Comparison of ENCODE assay signal across 13 mouse cellular contexts in genomic region chr7:143808909-143809308, GRCm38 (mm10). TPM values are rescaled to one million over a fixed set of nuclear protein-coding genes. Genes with fewer than 3 reads are reported as not detected.
DNase-seq lines count a peak whose midpoint lies in the region; ATAC-seq and TF ChIP-seq lines count a peak whose summit lies in the region.
"Had no signal": no experiment of that assay in that cellular context is flagged by ENCODE, and none has a peak within 500 bp of the region (broad histone marks: within the 10 kb centered on the region; RNA-seq: fewer than 3 reads in every experiment).

No protein-coding gene starts in this region.

- peak; percentile 45 for TF ChIP-seq CTCF in left cerebral cortex, adult 2 months (IDR thresholded peaks at IDR 0.05)

- no peak overlapping the region for H3K27ac ChIP-seq in left cerebral cortex, adult 2 months
- H3K27ac ChIP-seq: lung, embryonic 15.5 days; neural tube, embryonic 13.5 days had no signal

- peaks cover 12% of the 10 kb centered on the region for H3K36me3 ChIP-seq in splenic B cell, adult 2 months (ENCODE audit: control insufficient read depth, insufficient read depth, low read length, poor library complexity, severe bottlenecking)

- intact Hi-C loops in left cerebral cortex, adult 2 months (cut with DNase I): no loop called here

- H3K4me3 ChIP-seq in left cerebral cortex, adult 2 months: no peak overlapping the region
- H3K4me3 ChIP-seq: lung, embryonic 15.5 days; neural tube, embryonic 13.5 days had no signal

- no peaks in the 10 kb centered on the region for H3K27me3 ChIP-seq in splenic B cell, adult 2 months (ENCODE audit: control insufficient read depth, insufficient read depth, low read length, poor library complexity, severe bottlenecking)
- H3K27me3 ChIP-seq: lung, embryonic 15.5 days; neural tube, embryonic 13.5 days had no signal

- no peak for ATAC-seq in CD4-positive, CD25-positive, alpha-beta regulatory T cell, adult 4 months
- peak; percentile 67 for ATAC-seq in common myeloid progenitor, adult 5-6 weeks (replicated peaks; ENCODE audit: low read depth, poor library complexity, severe bottlenecking)

- peak; percentile 40 for DNase-seq in CD4-positive, CD25-positive, alpha-beta regulatory T cell, adult 2 months (ENCODE audit: low read depth, low spot score)
- DNase-seq in left cerebral cortex, adult 2 months (ENCODE audit: extremely low spot score in 1 of 2, low spot score in 2 of 2): no peak
- DNase-seq in left cerebral cortex, adult 8-10 months (ENCODE audit: low spot score in 2 of 2): no peak
- DNase-seq in splenic B cell, adult 2 months (ENCODE audit: low read depth, low spot score): peak; percentile 50
- DNase-seq in right cerebral cortex, adult 2 months (ENCODE audit: low spot score in 2 of 2): no peak
- no peak for DNase-seq in right cerebral cortex, postnatal 14 days
- DNase-seq: gastrocnemius, postnatal 36 days had no signal

RNA-seq across cellular contexts. Expression of gene Nadsyn1, which starts 13.7 kb away (rescaled TPM):
- polyA plus RNA-seq in CD4-positive, CD25-positive, alpha-beta regulatory T cell, adult 4 months (2017; shearing (Covaris generic)): 10 to 100 TPM; 20.7 to 28.5 TPM
- 1 to 10 TPM; 6.4 to 7.1 TPM for total RNA-seq in left cerebral cortex, adult 2 months (2021)
- total RNA-seq in left cerebral cortex, adult 8-10 months (2022): 1 to 10 TPM; 5.4 to 7.8 (median 5.7) TPM
- 8.3 and 13.6 TPM in 2 replicates for total RNA-seq in common myeloid progenitor, adult 5-6 weeks (2017)

RNA-seq across cellular contexts. Expression of gene Dhcr7, which starts 14.0 kb away (rescaled TPM):
- 10 to 100 TPM; 47.4 to 52.1 TPM for polyA plus RNA-seq in CD4-positive, CD25-positive, alpha-beta regulatory T cell, adult 4 months (2017; shearing (Covaris generic))
- 10 to 100 TPM; 31.6 to 36.1 TPM for total RNA-seq in left cerebral cortex, adult 2 months (2021)
- total RNA-seq in left cerebral cortex, adult 8-10 months (2022): 10 to 100 TPM; 37.6 to 43.0 (median 39.8) TPM
- 11.7 and 25.1 TPM in 2 replicates for total RNA-seq in common myeloid progenitor, adult 5-6 weeks (2017)

RNA-seq across cellular contexts. Expression of gene Mrgpre, which starts 24.6 kb away (rescaled TPM):
- polyA plus RNA-seq in CD4-positive, CD25-positive, alpha-beta regulatory T cell, adult 4 months (2017; shearing (Covaris generic)): 10 to 100 TPM in 1 of 2 experiments, 1 to 10 TPM in 1; 5.7 to 11.7 TPM
- total RNA-seq in left cerebral cortex, adult 2 months (2021): 1 to 10 TPM; 5.5 to 7.0 TPM
- 1 to 10 TPM; 7.0 to 8.4 (median 7.8) TPM for total RNA-seq in left cerebral cortex, adult 8-10 months (2022)
- total RNA-seq in common myeloid progenitor, adult 5-6 weeks (2017): 1.2 and 1.3 TPM in 2 replicates

RNA-seq across cellular contexts. Expression of gene Mrgprg, which starts 42.1 kb away (rescaled TPM):
- not detected for polyA plus RNA-seq in CD4-positive, CD25-positive, alpha-beta regulatory T cell, adult 4 months (2017; shearing (Covaris generic))
- total RNA-seq in left cerebral cortex, adult 2 months (2021): not detected
- not detected for total RNA-seq in left cerebral cortex, adult 8-10 months (2022)
- not detected in 2 replicates for total RNA-seq in common myeloid progenitor, adult 5-6 weeks (2017)
- total RNA-seq: gastrocnemius, postnatal 36 days had no signal
- polyA plus RNA-seq: large intestine, adult 2 months; lung, embryonic 15.5 days; neural tube, embryonic 13.5 days; stomach, embryonic 16.5 days had no signal

RNA-seq across cellular contexts. Expression of gene Osbpl5, which starts 52.1 kb away (rescaled TPM):
- 10 to 100 TPM; 17.2 to 31.0 TPM for polyA plus RNA-seq in CD4-positive, CD25-positive, alpha-beta regulatory T cell, adult 4 months (2017; shearing (Covaris generic))
- 10 to 100 TPM; 37.6 to 40.9 TPM for total RNA-seq in left cerebral cortex, adult 2 months (2021)
- total RNA-seq in left cerebral cortex, adult 8-10 months (2022): 10 to 100 TPM; 32.1 to 43.1 (median 38.2) TPM
- total RNA-seq in common myeloid progenitor, adult 5-6 weeks (2017): 5.9 and 15.3 TPM in 2 replicates

Comparison
In these comparisons a context has a peak if more than half of its experiments do, and no peak if none do; other contexts are left out.
1. DNase-seq: peak in CD4-positive, CD25-positive, alpha-beta regulatory T cell, adult 2 months (single experiment) and splenic B cell, adult 2 months (single experiment); none in left cerebral cortex, adult 2 months (0 of 2), left cerebral cortex, adult 8-10 months (0 of 2), right cerebral cortex, adult 2 months (0 of 2) and right cerebral cortex, postnatal 14 days (single experiment).